Mouse (Mus musculus) bone marrow macrophage, adult 2 months (primary cell): ENCODE data around the gene Ep300.

Source experiments
- CTCF ChIP-seq: IDR thresholded peaks from 2 replicates; pipeline ENCODE4 v1.5.1; 2012; ENCODE audit warnings: low read depth, mild to moderate bottlenecking, low read length, moderate library complexity
- POLR2A ChIP-seq: IDR thresholded peaks from 2 replicates; pipeline ENCODE4 v1.6.1; 2012; ENCODE audit warnings: mild to moderate bottlenecking, low read depth, low read length, borderline replicate concordance

- TF ChIP-seq CTCF, result no peak
- TF ChIP-seq POLR2A, result no peak
Measured at GRCm38 (mm10) chr15:81605241-81605640, 20.1 kb downstream of the Ep300 start.
